Mouse (Mus musculus): Measurements from ENCODE around the gene Plscr2.

DNA sequence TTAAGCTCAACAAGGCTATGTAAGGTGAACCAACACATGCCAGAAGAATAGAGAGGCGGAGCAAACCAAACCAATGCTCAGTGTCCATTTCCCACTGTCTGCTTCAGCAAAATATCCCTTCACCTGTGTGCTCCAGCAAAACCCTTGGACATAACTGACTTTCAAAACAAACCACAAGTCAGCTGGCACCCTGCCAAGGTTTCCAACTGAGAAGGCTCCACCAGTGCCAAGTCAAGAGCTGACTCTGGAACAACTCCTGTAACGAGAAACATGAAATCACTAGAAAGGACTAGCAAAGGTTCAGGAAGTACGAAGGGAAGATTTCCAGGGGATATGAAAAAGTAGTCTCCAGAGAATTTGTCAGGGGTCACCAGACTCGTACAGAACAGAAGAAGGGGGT lies 4.5 kb upstream of the Plscr2 start:
- TF ChIP-seq CTCF (IDR thresholded peaks at IDR 0.05; ENCODE audit: low read depth, low read length) (no peak), POLR2A (IDR thresholded peaks at IDR 0.05; ENCODE audit: borderline replicate concordance, low read depth, low read length) (no peak)
